Mouse (Mus musculus) embryonic facial prominence, embryonic 14.5 days (tissue): ENCODE measurements around the gene Rsrc1. TPM values are rescaled to one million over a fixed set of nuclear protein-coding genes. Genes with fewer than 3 reads are reported as not detected.
A peak's percentile ranks its signal among the peaks of the same experiment; 100 is the strongest.

ENCODE experiments used
- ATAC-seq: fragments of 200-750 bp; cut with Nextera tagmentation; 2 replicates; pipeline ENCODE4 v1.8.0; 2017; ENCODE audit warnings: low read depth, moderate number of reproducible peaks, moderate TSS enrichment
- DNase-seq: peaks from one replicate; pipeline ENCODE4 v3.0.0-alpha.2; 2015; ENCODE audit warnings: low spot score
- H3K27ac ChIP-seq: fragments of 300-500 bp; sonication (generic); replicated peaks from 2 replicates; pipeline ENCODE4 v1.5.1; 2014; ENCODE audit warnings: low read depth, mild to moderate bottlenecking, low read length, moderate library complexity
- H3K27me3 ChIP-seq: fragments of 300-500 bp; sonication (generic); replicated peaks from 2 replicates; pipeline ENCODE4 v1.6.1; 2014; ENCODE audit warnings: low read length; ENCODE audit not compliant: control insufficient read depth, insufficient read depth
- H3K36me3 ChIP-seq: fragments of 300-500 bp; sonication (generic); 2 replicates; pipeline ENCODE4 v1.6.1; 2014; ENCODE audit warnings: low read length, mixed read lengths; ENCODE audit not compliant: control insufficient read depth, insufficient read depth
- H3K4me1 ChIP-seq: fragments of 300-500 bp; sonication (generic); 2 replicates; pipeline ENCODE4 v1.6.1; 2014; ENCODE audit warnings: antibody characterized with exemption, low read length; ENCODE audit not compliant: control insufficient read depth, insufficient read depth
- H3K4me2 ChIP-seq: fragments of 300-500 bp; sonication (generic); 2 replicates; pipeline ENCODE4 v1.6.1; 2014; ENCODE audit warnings: low read depth, mild to moderate bottlenecking, low read length, moderate library complexity, mixed read lengths
- H3K4me3 ChIP-seq: fragments of 300-500 bp; sonication (generic); 2 replicates; pipeline ENCODE4 v1.5.1; 2014; ENCODE audit warnings: low read depth, mild to moderate bottlenecking, low read length
- H3K9ac ChIP-seq: fragments of 300-500 bp; sonication (generic); 2 replicates; pipeline ENCODE4 v1.6.1; 2014; ENCODE audit warnings: low read depth, mild to moderate bottlenecking, low read length, moderate library complexity, mixed read lengths
- H3K9me3 ChIP-seq: fragments of 300-500 bp; sonication (generic); 2 replicates; pipeline ENCODE4 v1.6.1; 2016; ENCODE audit warnings: low read length; ENCODE audit not compliant: control insufficient read depth
- WGBS: fragments of 180-500 bp; shearing (Covaris S2); extraction: QIAGEN DNeasy Blood & Tissue Kit; methylation state at CpG from one replicate; pipeline ENCODE4 v1.1.7; 2014; 5-methylcytosine and 5-hydroxymethylcytosine counted together
- polyA plus RNA-seq: library from polyadenylated mRNA; unstranded; fragments of >200 nt; fragmentation: Nextera tagmentation; extraction: Ambion mirVana; gene quantifications from 2 replicates; pipeline ENCODE4 v1.2.1, GENCODE M21; 2014

Gene Rsrc1
- polyA plus RNA-seq, 1 experiment from 2014 or later, result 37.0 TPM

DNA sequence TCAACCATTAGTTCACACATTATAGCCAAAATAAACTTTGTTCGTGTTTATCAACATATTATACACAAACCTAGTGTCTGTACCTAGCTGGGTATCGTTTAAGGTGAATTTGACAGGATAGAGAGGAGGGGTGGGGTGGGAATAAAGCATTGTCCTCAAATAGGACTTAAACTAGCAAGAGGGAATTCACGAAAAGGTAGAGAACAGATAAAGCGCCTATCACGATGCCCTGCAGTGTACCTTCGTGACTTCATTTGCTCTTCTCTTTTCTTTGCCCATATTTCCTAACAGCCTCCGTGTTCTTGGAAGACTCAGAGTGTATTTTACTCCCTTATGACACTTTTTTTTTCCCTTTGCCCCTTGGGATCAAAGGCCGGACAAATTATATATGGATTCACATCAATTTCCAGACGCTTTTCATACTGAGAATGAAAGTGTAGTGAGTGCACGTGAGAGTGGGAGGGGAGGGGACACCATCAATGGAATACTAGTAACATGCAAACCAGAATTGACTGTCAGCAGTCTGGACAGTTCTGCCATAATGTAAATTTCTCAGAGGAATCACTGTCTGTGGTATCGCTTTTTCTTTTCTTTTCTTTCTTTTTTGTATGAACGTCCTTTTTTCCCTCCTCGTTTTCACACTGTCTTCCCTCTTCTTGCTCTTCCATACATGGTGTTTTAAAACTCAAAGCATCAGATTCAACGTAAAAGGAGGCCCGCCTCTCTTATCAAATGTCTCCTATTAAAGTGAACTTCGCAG, 8.8 kb upstream of the Rsrc1 start:
- Histone ChIP-seq H3K4me3 (peak overlapping the region; percentile 52; the same call in 1 of the 2 replicates), H3K27ac (no peak overlapping the region), H3K9me3 (no peaks in the 10 kb centered on the region), H3K27me3 (peaks cover 78% of the 10 kb centered on the region), H3K4me2 (peak overlapping the region; percentile 77), H3K36me3 (no peaks in the 10 kb centered on the region), H3K4me1 (peaks cover 20% of the 10 kb centered on the region; the same call in 1 of the 2 replicates), H3K9ac (peak overlapping the region; percentile 41; the same call in 1 of the 2 replicates)
- WGBS, result 19% methylated on average over 16 of the region's 16 CpGs
- ATAC-seq (no peak), DNase-seq (no peak)

DNA sequence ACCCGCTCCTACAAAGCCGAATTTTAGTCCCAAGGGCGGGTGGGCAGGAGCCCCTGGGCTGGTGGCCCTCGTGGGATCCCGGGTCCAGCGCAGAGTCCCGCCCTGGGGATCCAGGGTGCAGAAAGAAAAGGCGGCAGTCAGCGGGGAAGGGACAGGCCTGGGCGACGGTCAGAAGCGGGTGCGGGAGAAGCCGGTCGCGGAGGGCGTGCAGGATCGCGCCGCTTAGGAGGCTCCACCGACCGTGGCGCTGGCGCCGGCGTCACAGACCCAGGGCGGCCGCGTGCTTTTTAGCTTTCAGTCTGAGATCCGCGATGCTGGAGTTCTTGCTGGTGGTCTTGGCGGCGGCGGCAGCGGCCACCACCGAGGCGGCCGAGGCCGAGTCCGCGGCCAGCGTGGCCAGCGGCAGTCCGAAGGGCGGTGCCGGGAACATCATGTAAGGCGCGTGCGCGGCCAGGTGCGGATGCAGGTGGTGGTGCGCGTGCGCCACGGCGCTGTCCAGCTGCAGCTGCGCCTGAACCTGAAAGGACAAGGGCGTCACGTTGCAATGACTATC, 7.7 kb upstream of the Rsrc1 start:
- H3K4me3 ChIP-seq, result peak overlapping the region; percentile 52
- WGBS, result under 1% methylated on average over 40 of the region's 59 CpGs
- no peaks in the 10 kb centered on the region for H3K9me3 ChIP-seq
- DNase-seq (peak; percentile 73), ATAC-seq (peak; percentile 74)
- peaks cover 84% of the 10 kb centered on the region for H3K27me3 ChIP-seq
- H3K4me1 ChIP-seq, result peaks cover 20% of the 10 kb centered on the region; the same call in 1 of the 2 replicates
- H3K27ac ChIP-seq, result peak overlapping the region; percentile 1; the same call in 1 of the 2 replicates
- H3K36me3 ChIP-seq, result no peaks in the 10 kb centered on the region
- peak overlapping the region; percentile 45 for H3K9ac ChIP-seq
- peak overlapping the region; percentile 77 for H3K4me2 ChIP-seq

- DNase-seq, result no peak
- no peak overlapping the region for H3K9ac ChIP-seq
- H3K4me2 ChIP-seq, result no peak overlapping the region
- no peaks in the 10 kb centered on the region for H3K36me3 ChIP-seq
- H3K27ac ChIP-seq, result no peak overlapping the region
- H3K9me3 ChIP-seq, result no peaks in the 10 kb centered on the region
- no peak for ATAC-seq
- no peak overlapping the region for H3K4me3 ChIP-seq
- WGBS, result 25% methylated on average over 3 of the region's 3 CpGs
- H3K27me3 ChIP-seq, result peaks cover 93% of the 10 kb centered on the region
- H3K4me1 ChIP-seq, result peaks cover 26% of the 10 kb centered on the region; the same call in 1 of the 2 replicates
Observed at GRCm38 (mm10) chr3:66974501-66974900, 6.7 kb upstream of the Rsrc1 start.

DNA sequence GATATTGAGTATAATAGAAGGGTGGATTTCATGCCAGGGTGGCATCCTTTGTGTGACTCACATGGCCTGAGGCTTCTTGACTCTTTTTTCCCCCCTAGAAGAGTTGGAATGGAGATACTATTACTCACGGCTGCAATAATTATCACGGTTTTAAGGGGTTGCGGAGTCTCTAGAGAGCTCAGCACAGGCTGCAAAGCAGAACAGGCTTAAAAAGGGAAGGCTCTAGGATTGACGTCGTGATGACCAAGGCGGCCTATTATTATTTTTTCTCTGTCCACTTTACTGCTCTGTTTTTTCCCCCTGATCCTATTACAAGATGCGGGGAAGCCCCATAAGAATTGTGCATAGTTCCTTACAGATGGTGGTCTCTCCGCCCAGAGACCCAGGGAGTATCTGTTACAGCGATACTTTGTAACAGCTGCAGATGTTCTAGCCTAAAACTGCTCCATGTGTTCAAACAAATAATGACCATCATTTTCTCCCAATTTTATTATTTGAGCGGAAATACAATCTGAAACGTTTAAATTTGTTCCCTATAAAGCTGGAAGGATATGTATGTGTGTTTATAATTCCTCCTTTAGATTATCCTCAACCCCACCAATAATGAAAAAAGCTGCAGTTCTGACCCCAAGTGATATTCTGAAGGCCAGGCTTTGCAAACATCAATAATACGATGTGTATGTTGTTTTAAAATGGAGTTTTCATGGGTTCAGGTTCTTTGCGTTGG, 4.1 kb upstream of the Rsrc1 start:
- peak; percentile 64 for DNase-seq
- Histone ChIP-seq H3K27me3 (peaks cover 91% of the 10 kb centered on the region), H3K9ac (no peak overlapping the region)

GRCm38 (mm10) chr3:66977811-66978456, 3.3 kb upstream of the Rsrc1 start:
- H3K4me2 ChIP-seq, result peak overlapping the region; percentile 85
- peak overlapping the region; percentile 65 for H3K4me3 ChIP-seq
- peaks cover 91% of the 10 kb centered on the region for H3K27me3 ChIP-seq

More for the DNA sequence above, 4.1 kb upstream of the Rsrc1 start:
- Histone ChIP-seq H3K4me3 (peak overlapping the region; percentile 65; the same call in 1 of the 2 replicates), H3K27ac (no peak overlapping the region; the same call in 1 of the 2 replicates), H3K4me1 (0 out of 2 replicates have a peak, but pooled peaks cover 13% of the 10 kb centered on the region), H3K36me3 (no peaks in the 10 kb centered on the region), H3K9me3 (no peaks in the 10 kb centered on the region), H3K4me2 (peak overlapping the region; percentile 85)
- WGBS, result 13% methylated on average over 13 of the region's 13 CpGs
- ATAC-seq, result no peak

GRCm38 (mm10) chr3:66978457-66979381, 2.5 kb upstream of the Rsrc1 start:
- DNase-seq (no peak), ATAC-seq (no peak)
- 5% methylated on average over 40 of the region's 45 CpGs for WGBS
- H3K4me2 ChIP-seq, result peak overlapping the region; percentile 85
- H3K9ac ChIP-seq, result peak overlapping the region; percentile 79
- peaks cover 85% of the 10 kb centered on the region for H3K27me3 ChIP-seq
- H3K4me3 ChIP-seq, result peak overlapping the region; percentile 65
- H3K36me3 ChIP-seq, result no peaks in the 10 kb centered on the region
- peak overlapping the region; percentile 65 for H3K27ac ChIP-seq
- H3K9me3 ChIP-seq, result no peaks in the 10 kb centered on the region
- 0 out of 2 replicates have a peak, but pooled peaks cover 7% of the 10 kb centered on the region for H3K4me1 ChIP-seq

More at GRCm38 (mm10) chr3:66977811-66978456, 3.3 kb upstream of the Rsrc1 start:
- ATAC-seq (no peak), DNase-seq (no peak)
- no peaks in the 10 kb centered on the region for H3K9me3 ChIP-seq
- WGBS, result 10% methylated on average over 25 of the region's 25 CpGs
- 0 out of 2 replicates have a peak, but pooled peaks cover 13% of the 10 kb centered on the region for H3K4me1 ChIP-seq
- H3K36me3 ChIP-seq, result no peaks in the 10 kb centered on the region
- H3K9ac ChIP-seq, result peak overlapping the region; percentile 79
- H3K27ac ChIP-seq, result peak overlapping the region; percentile 65

GRCm38 (mm10) chr3:66979491-66979890, 1.7 kb upstream of the Rsrc1 start:
- H3K27me3 ChIP-seq, result peaks cover 85% of the 10 kb centered on the region
- WGBS, result 6% methylated on average over 9 of the region's 9 CpGs
- ATAC-seq (no peak), DNase-seq (no peak)
- H3K4me3 ChIP-seq, result peak overlapping the region; percentile 65
- no peaks in the 10 kb centered on the region for H3K9me3 ChIP-seq
- peak overlapping the region; percentile 25; the same call in 1 of the 2 replicates for H3K27ac ChIP-seq
- 0 out of 2 replicates have a peak, but pooled peaks cover 6% of the 10 kb centered on the region for H3K4me1 ChIP-seq
- peak overlapping the region; percentile 85 for H3K4me2 ChIP-seq
- H3K9ac ChIP-seq, result peak overlapping the region; percentile 79
- no peaks in the 10 kb centered on the region for H3K36me3 ChIP-seq
